Mouse (Mus musculus): Measurements from ENCODE around the gene Serpinf2.
"Not testable (repeated sequence)": the region's sequence is repeated elsewhere in the genome, so short reads cannot be mapped to it uniquely, and the experiment has no call there.

Serpinf2 gene

GRCm38 (mm10) chr11:75424459-75424858, 14.9 kb downstream of the Serpinf2 start:
- DNase-seq = no peak

- DNase-seq = no peak
These were observed 15.4 kb downstream of the Serpinf2 start for GRCm38 (mm10) chr11:75424033-75424432.

GRCm38 (mm10) chr11:75423091-75423490, 16.3 kb downstream of the Serpinf2 start:
- DNase-seq = no peak

DNA sequence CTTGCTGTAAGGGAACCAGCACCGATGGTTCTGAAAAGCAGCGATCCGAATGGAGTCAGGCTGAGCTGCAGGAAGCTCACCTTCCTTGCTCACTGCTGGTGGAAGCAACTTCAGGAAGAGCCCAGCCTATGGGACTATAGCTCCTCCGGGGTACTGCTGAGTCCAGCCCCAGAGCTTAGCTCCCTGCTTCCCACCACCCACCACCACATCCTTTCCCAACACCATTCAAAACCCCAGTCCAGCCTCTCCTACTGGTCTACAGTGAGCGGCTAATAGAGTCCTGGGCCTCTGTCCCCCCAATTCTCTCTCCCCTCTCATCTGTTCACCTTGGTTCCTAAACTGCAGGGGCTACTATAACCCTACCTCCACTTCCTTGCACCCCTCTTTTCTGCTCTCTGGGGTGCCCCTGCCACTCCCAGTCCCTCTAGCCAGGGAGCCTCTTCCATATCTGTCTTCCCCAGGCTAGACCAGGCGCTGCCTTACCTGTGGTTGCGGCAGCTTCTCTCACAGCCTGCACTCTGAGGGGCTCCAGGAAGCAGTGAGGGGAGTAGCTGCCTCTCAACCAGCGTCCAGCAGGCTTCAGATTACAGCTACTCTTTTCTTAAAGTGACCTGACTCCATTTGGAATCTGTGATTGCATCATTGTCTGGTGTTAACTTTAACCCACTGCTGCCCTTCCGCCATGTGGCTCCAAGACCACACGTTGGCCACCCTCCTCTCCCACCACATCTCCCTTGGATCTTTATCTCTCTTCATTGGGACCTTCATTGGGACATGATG, 17.2 kb downstream of the Serpinf2 start, which contains the start of gene Serpinf1:
Serpinf1 (minus strand) TSS at position 689 of the 780 bp plus-strand sequence.
- no peak for DNase-seq

DNA sequence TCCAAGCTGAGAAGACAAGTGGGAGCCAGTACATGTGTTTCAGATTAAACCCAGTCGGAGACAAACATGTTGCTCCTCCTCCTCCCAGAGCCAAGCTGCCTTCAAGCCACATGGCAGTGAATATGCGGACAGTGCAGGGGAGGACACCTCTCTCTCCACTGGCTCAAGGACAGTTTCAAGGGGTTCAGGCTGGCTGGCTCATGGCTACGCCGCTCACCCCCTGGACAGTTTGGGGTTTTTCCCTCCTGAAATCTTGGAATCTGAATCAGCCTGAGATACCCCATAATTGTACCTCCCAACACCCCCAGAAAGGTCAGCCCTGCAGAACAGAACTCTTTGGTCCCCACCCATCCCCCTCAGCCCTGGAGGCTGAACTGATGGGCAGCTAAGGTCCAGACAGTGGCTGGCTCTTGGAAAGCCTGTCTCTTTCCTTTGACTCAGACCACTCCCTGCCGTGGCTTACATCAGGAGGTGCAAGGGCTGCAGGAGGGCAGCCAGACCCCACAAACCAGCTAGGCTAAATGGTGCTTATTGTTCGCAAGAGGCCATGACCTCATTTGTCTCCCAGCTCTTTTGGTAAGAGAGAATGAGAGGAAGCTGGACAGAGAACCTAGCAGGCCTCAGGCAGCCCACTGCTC, 17.9 kb downstream of the Serpinf2 start:
- DNase-seq = no peak

DNA sequence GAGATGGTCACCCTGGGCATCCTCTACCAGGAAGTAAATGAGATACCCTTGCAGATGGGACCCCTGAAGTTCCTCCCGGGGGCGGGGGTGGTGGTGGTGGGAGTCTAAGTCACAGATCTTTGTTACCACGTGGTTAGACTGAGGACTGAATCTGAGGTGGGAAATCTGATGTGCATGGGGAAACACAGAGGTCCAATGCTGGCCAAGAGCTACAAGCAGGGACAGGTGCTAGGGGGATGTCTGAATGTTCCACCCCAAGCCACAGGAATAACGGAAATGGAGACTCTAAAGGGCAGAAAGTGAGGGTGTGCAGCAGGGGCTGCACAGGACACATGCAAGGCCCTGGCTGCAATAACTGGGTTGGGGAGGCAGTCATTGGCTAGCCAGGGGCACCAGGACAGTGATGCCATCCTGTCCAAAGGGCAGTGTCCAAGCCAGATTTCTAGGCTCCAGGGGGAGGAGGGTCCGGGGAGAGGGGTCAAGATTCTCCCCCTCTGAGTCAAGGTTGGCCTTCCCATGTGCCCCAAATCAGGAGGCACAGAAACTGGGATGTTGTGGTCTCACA, 18.5 kb downstream of the Serpinf2 start:
- DNase-seq = no peak

GRCm38 (mm10) chr11:75420037-75420436, 19.4 kb downstream of the Serpinf2 start:
- DNase-seq = no peak

DNA sequence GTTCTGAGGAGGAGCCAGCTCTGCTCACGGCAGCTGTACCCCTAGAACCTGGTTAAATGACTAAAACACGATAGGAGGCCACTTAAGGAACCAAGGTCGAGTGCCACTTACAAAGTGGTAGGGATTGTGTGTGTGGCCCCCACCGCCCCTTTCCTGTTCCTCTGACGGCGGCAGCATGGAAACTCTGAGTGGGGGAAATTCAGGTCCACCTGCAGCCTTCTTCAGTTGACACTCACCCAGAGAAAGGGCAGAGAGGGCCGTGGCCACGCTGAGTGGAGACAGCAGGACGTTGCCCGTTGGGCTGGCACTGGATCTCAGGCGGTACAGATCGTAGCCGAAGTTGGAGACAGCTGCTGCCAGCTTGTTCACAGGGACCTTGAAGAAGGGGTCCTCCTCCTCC, 23.4 kb downstream of the Serpinf2 start:
- DNase-seq = no peak

GRCm38 (mm10) chr11:75415096-75415495, 24.3 kb downstream of the Serpinf2 start:
- DNase-seq = no peak

- DNase-seq = no peak
These were observed 28.8 kb downstream of the Serpinf2 start for GRCm38 (mm10) chr11:75410591-75410990.

DNA sequence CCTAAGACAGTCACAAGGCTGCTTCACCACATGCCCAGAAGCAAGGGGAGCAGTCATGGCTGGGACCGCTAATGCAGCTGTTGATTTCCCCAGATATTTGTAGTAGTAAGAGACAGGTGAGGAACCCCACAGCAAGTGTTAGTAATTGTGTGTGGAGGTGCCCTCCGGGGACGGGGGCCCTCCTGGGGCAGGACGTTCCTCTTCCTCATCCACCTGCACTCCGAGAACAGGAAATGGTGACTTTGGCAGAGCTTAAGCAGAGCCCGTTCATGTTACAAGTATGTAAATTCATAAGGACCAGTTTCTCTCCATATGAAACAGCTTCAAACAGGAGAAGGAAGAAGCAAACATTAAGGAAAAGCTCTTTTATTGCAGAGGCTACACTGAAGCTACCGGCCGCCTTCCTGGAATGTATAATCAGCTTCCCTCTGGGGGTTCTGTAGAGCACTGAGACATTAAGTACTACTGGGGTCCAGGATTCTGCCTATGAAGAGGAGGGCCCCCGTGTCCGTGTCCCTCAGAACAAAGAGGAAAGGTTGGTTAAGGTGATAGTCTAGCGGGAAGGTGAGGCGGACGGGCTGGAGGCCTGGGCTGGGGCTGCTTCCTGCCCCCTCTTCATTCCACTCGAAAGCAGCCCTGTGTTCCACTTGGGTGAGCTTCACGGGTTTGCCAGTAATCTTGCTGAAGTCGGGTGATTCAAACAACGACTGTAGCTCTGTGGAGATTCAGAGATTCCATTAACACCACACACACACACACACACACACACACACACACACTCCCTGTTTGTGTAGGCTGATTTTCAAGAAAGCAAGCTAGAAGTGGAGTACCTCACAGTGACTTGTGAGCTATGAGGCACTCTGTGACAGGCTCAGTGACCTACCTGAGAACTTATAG, 29.5 kb downstream of the Serpinf2 start:
- DNase-seq = peak; percentile 51 to 61

GRCm38 (mm10) chr11:75406865-75407264, 32.5 kb downstream of the Serpinf2 start:
- DNase-seq = peak in 1 of 2 experiments; percentile 81

GRCm38 (mm10) chr11:75406104-75406503, 33.3 kb downstream of the Serpinf2 start:
- DNase-seq = no peak

- no peak for DNase-seq
These were observed 34.6 kb downstream of the Serpinf2 start for GRCm38 (mm10) chr11:75404801-75405200.

- DNase-seq = no peak
These were observed 35.9 kb downstream of the Serpinf2 start for GRCm38 (mm10) chr11:75403301-75404052.

- peak; percentile 68 to 74 for DNase-seq
These were observed 37.1 kb downstream of the Serpinf2 start for GRCm38 (mm10) chr11:75402271-75402690.

DNA sequence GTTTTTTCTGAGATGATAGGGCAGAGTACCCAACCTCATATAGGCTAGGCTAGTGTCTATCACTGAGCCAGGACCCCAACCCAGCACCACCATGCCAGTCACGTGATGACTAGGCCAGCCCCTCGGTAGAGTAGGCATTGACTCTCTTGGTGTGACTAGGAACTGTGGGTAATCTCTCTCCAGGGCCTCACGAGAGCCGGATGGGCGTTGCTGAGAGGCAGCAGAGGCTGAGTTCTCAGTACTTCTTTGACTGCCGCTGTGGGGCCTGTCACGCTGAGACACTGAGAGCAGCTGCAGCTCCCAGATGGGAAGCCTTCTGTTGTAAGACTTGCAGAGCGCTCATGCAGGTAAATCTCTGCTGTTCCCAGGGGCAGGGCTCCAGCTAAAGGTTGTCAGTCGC, 39.3 kb downstream of the Serpinf2 start:
- no peak for DNase-seq

DNA sequence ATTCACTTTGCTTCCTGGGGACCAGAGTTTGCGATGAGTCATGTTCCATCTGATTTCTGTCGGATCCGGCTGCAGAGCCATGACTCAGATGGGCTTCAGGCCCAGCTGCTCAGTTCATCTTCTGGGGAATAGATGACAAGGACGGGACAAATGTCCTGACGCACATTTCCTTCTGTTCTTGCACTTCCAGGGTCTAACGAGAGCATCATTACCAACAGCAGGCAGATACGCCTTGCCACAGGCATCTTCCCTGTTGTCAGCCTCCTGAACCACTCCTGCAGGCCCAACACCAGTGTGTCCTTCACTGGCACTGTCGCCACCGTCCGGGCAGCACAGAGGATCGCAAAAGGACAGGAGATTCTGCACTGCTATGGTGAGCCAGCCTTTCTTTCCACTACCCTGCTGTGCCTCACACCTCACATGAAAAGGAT, 40.0 kb downstream of the Serpinf2 start:
- DNase-seq = no peak

DNA sequence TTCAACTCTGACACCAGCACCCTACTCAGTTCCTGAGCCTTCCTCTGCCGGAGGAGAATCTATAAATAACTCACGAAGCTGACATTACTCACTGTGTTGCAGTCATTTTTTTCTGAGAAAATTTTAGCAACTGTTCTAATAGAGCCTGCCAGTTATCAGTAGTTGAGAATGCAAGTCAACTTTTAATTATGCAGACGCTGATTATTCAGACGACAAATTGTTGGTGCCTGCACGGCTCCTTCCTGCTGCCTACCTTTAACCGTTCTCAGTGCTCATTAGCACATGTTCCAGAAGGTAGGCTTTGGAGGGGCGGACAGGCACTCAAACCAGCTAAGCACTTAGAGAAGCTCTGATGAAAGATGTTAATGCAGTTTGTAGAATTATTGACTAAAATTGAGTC, 41.9 kb downstream of the Serpinf2 start:
- no peak for DNase-seq

GRCm38 (mm10) chr11:75395611-75396010, 43.8 kb downstream of the Serpinf2 start:
- DNase-seq = no peak

- DNase-seq = not testable (repeated sequence)
These were observed 55.9 kb downstream of the Serpinf2 start for GRCm38 (mm10) chr11:75383529-75383928.

Measured in kidney, postnatal 25 days (tissue).